Mouse (Mus musculus) brain, adult 10 weeks (tissue): Measurements from ENCODE around the gene Klc3. TPM values are rescaled to one million over a fixed set of nuclear protein-coding genes. Genes with fewer than 3 reads are reported as not detected.

ENCODE experiments used
- polyA plus RNA-seq: library from polyadenylated mRNA; stranded (reverse); fragments of 350-450 nt; fragmentation: Illumina TruSeq; extraction: RNeasy Lipid Tissue Mini Kit (QIAGEN cat#74804); gene quantifications from one replicate; pipeline ENCODE4 v1.2.3, GENCODE M21; 2015; ENCODE audit warnings: low read depth, low replicate concordance

Gene Klc3
- polyA plus RNA-seq, result 2.6 TPM

GRCm38 (mm10) chr7:19403731-19404296, at the start of gene Klc3:
TSS of gene Klc3 (minus strand) at chr7:19404104.

GRCm38 (mm10) chr7:19404476-19404875, 572 bp upstream of the Klc3 start, which contains the start of gene Ckm:
TSS of gene Ckm (plus strand) at chr7:19404776.

GRCm38 (mm10) chr7:19381377-19382165, 22.3 kb downstream of the Klc3 start, which contains the start of gene Ercc2:
TSS of gene Ercc2 (plus strand) at chr7:19382010.

GRCm38 (mm10) chr7:19359299-19359891, 44.5 kb downstream of the Klc3 start, which contains the start of the genes Cd3eap and Ppp1r13l:
TSS of gene Cd3eap (minus strand) at chr7:19359483.
TSS of gene Ppp1r13l (plus strand) at chr7:19359749.

Other genes starting within 250 kb of the Klc3 start
- gene Gipr, start 238.0 kb downstream of the Klc3 start, polyA plus RNA-seq, result 1.8 TPM
- gene Eml2, start 227.7 kb downstream of the Klc3 start, polyA plus RNA-seq, result 113 TPM
- gene Gpr4, start 191.6 kb downstream of the Klc3 start, polyA plus RNA-seq, result 3.4 TPM
- 44.3 TPM for gene Opa3, start 175.8 kb downstream of the Klc3 start, polyA plus RNA-seq
- gene Vasp, start 132.3 kb downstream of the Klc3 start, polyA plus RNA-seq, result 14.7 TPM
- not detected for gene Ppm1n, start 124.0 kb downstream of the Klc3 start, polyA plus RNA-seq
- gene Rtn2, start 121.5 kb downstream of the Klc3 start, polyA plus RNA-seq, result 116 TPM
- 8.0 TPM for gene Fosb, start 94.1 kb downstream of the Klc3 start, polyA plus RNA-seq
- 39.0 TPM for gene Ercc1, start 59.3 kb downstream of the Klc3 start, polyA plus RNA-seq
- gene Cd3eap, start 44.6 kb downstream of the Klc3 start, polyA plus RNA-seq, result 17.9 TPM
- 2.5 TPM for gene Ppp1r13l, start 44.4 kb downstream of the Klc3 start, polyA plus RNA-seq
- gene Ercc2, start 22.1 kb downstream of the Klc3 start, polyA plus RNA-seq, result 28.2 TPM
- gene Ckm, start 672 bp upstream of the Klc3 start, polyA plus RNA-seq, result 0.62 TPM
- gene Mark4, start 54.7 kb upstream of the Klc3 start, polyA plus RNA-seq, result 41.6 TPM
- 0.21 TPM for gene Exoc3l2, start 59.2 kb upstream of the Klc3 start, polyA plus RNA-seq
- 7.8 TPM for gene Bloc1s3, start 104.3 kb upstream of the Klc3 start, polyA plus RNA-seq
- gene Trappc6a, start 104.3 kb upstream of the Klc3 start, polyA plus RNA-seq, result 20.7 TPM
- 0.51 TPM for gene Nkpd1, start 113.7 kb upstream of the Klc3 start, polyA plus RNA-seq
- gene Ppp1r37, start 159.0 kb upstream of the Klc3 start, polyA plus RNA-seq, result 121 TPM
- gene Zfp296, start 173.2 kb upstream of the Klc3 start, polyA plus RNA-seq, result 2.2 TPM
- 70.4 TPM for gene Gemin7, start 173.5 kb upstream of the Klc3 start, polyA plus RNA-seq
- 61.8 TPM for gene Clasrp, start 200.4 kb upstream of the Klc3 start, polyA plus RNA-seq
- 5.4 TPM for gene Relb, start 225.3 kb upstream of the Klc3 start, polyA plus RNA-seq